Mouse (Mus musculus) liver, embryonic 15.5 days (tissue): ENCODE results near the gene Sec61a2. TPM values are rescaled to one million over a fixed set of nuclear protein-coding genes. Genes with fewer than 3 reads are reported as not detected.
A peak's percentile ranks its signal among the peaks of the same experiment; 100 is the strongest.

Source experiments
- ATAC-seq: fragments of 200-750 bp; cut with Nextera tagmentation; 2 replicates; pipeline ENCODE4 v1.8.0; 2017; ENCODE audit warnings: moderate number of reproducible peaks, mild to moderate bottlenecking, moderate library complexity; ENCODE audit not compliant: insufficient read depth
- H3K27ac ChIP-seq: fragments of 300-500 bp; sonication (generic); replicated peaks from 2 replicates; pipeline ENCODE4 v1.5.1; 2015; ENCODE audit warnings: mild to moderate bottlenecking, inconsistent platforms
- H3K27me3 ChIP-seq: fragments of 300-500 bp; sonication (generic); 2 replicates; pipeline ENCODE4 v1.6.1; 2015; ENCODE audit warnings: mild to moderate bottlenecking, inconsistent platforms
- H3K36me3 ChIP-seq: fragments of 300-500 bp; sonication (generic); replicated peaks from 2 replicates; pipeline ENCODE4 v1.6.1; 2015; ENCODE audit warnings: moderate library complexity, mild to moderate bottlenecking, inconsistent platforms
- H3K4me1 ChIP-seq: fragments of 300-500 bp; sonication (generic); replicated peaks from 2 replicates; pipeline ENCODE4 v1.6.1; 2015; ENCODE audit warnings: inconsistent platforms
- H3K4me2 ChIP-seq: fragments of 300-500 bp; sonication (generic); 2 replicates; pipeline ENCODE4 v1.6.1; 2015; ENCODE audit warnings: moderate library complexity, mild to moderate bottlenecking, inconsistent platforms
- H3K4me3 ChIP-seq: fragments of 300-500 bp; sonication (generic); replicated peaks from 2 replicates; pipeline ENCODE4 v1.5.1; 2015; ENCODE audit warnings: mild to moderate bottlenecking, inconsistent platforms
- H3K9ac ChIP-seq: fragments of 300-500 bp; sonication (generic); 2 replicates; pipeline ENCODE4 v1.6.1; 2015; ENCODE audit warnings: moderate library complexity, mild to moderate bottlenecking, inconsistent platforms
- H3K9me3 ChIP-seq: fragments of 300-500 bp; sonication (generic); replicated peaks from 2 replicates; pipeline ENCODE4 v1.6.1; 2016; ENCODE audit warnings: inconsistent platforms
- WGBS: fragments of 180-500 bp; shearing (Covaris S2); methylation state at CpG from one replicate; pipeline ENCODE4 v1.1.7; 2015; ENCODE audit warnings: mixed read lengths; ENCODE audit not compliant: insufficient replicate concordance; 5-methylcytosine and 5-hydroxymethylcytosine counted together
- polyA plus RNA-seq: library from polyadenylated mRNA; unstranded; fragments of >200 nt; fragmentation: Nextera tagmentation; extraction: Ambion mirVana; gene quantifications from 2 replicates; pipeline ENCODE4 v1.2.1, GENCODE M21; 2015

Sec61a2 gene
- polyA plus RNA-seq, 1 experiment from 2014 or later: 11.6 TPM

DNA sequence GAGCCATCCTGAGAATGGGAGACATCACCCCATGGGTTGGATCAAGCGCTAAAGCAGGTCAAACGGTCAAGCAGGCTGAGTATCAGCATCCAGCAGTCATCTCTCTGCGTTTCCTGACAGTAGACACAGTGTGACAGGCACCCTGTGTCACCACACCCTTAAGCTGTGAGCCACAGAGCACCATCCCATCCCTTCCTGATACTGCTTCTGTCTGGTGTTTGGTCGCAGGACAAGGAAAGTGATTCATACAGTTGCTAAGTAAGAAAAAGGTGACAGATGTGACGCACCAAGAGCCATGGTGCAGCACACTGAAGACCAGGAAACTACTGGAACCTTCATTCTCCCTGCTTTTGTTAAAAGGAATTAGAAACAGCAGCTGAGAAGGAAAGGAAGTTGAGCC, 6.4 kb downstream of the Sec61a2 start:
- peaks cover 53% of the 10 kb centered on the region for H3K36me3 ChIP-seq
- 59% methylated on average over 5 of the region's 5 CpGs for WGBS
- no peak overlapping the region for H3K27ac ChIP-seq
- no peak overlapping the region for H3K9ac ChIP-seq
- H3K9me3 ChIP-seq: no peaks in the 10 kb centered on the region
- H3K4me3 ChIP-seq: no peak overlapping the region
- no peaks in the 10 kb centered on the region for H3K27me3 ChIP-seq
- no peak for ATAC-seq
- H3K4me2 ChIP-seq: no peak overlapping the region
- H3K4me1 ChIP-seq: peaks cover 18% of the 10 kb centered on the region

DNA sequence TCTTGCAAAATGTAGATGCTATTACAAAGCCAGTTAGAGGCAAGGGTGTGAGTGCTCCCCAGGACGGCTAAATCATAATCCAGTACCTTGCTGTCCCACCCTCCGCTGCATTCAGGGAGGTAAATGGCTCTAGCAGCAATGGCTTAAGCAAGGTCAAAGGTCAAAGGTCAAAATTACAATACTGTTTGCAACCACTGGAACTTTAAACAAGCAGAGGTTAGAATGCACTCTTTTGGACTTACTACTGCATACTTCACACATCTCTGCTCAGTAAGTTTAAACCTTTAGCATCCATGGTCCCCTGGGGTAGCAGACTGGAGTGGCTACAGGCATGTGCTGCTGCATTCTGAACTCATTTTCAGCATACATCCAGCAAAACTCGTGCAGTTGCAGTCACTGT, 17.8 kb downstream of the Sec61a2 start:
- H3K27me3 ChIP-seq: no peaks in the 10 kb centered on the region
- no peaks in the 10 kb centered on the region for H3K9me3 ChIP-seq
- ATAC-seq: peak; percentile 49; the same call in 1 of the 2 replicates
- H3K36me3 ChIP-seq: peaks cover 78% of the 10 kb centered on the region
- no peak overlapping the region for H3K27ac ChIP-seq
- no peaks in the 10 kb centered on the region for H3K4me1 ChIP-seq
- WGBS: 70% methylated on average over 3 of the region's 3 CpGs
- H3K9ac ChIP-seq: no peak overlapping the region
- H3K4me2 ChIP-seq: no peak overlapping the region
- H3K4me3 ChIP-seq: no peak overlapping the region

DNA sequence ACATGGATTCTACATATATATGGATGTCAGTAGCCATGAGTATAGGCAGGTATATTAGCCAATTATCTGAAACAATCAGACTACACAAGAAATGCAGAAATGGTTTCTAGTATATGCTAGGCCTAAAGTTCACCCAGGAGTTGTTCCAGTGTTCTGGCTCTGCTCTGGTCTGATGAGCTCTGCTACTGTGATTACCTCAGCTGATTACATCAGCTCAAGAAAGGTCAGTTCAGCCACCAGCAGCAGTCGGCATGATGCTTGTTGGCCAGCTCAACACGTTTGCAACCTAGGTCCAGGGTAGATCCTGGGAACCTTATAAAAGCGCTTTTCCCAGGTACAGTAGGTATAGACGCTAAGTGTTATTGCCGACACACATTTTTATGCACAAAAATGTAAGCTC, 25.5 kb downstream of the Sec61a2 start:
- no peak overlapping the region for H3K9ac ChIP-seq
- no peak for ATAC-seq
- no peaks in the 10 kb centered on the region for H3K27me3 ChIP-seq
- peaks cover 74% of the 10 kb centered on the region for H3K36me3 ChIP-seq
- 80% methylated on average over 5 of the region's 5 CpGs for WGBS
- no peak overlapping the region for H3K4me3 ChIP-seq
- H3K4me2 ChIP-seq: no peak overlapping the region
- H3K9me3 ChIP-seq: no peaks in the 10 kb centered on the region
- H3K27ac ChIP-seq: no peak overlapping the region
- no peaks in the 10 kb centered on the region for H3K4me1 ChIP-seq

DNA sequence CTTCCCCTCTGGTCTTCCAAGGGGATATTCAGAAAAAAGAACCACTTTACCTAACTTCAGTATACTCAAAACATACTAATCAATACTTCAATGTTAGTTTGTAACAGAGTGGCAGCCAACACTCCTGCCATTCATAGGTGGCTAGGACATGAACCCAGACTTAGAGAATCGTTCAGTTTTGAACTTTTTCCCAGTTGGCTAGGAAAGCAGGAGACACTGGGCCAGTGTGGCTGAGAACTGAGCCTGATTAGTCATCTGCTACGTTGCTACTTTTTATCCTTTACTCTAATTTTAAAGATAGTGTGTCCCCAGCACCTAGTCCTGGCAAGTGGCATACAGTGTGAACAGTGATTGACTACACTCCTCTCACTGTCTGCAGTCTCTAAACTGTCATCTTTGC, 27.6 kb downstream of the Sec61a2 start:
- Histone ChIP-seq H3K4me3 (no peak overlapping the region), H3K27me3 (no peaks in the 10 kb centered on the region), H3K36me3 (peaks cover 71% of the 10 kb centered on the region), H3K4me1 (no peaks in the 10 kb centered on the region), H3K27ac (no peak overlapping the region), H3K4me2 (no peak overlapping the region), H3K9ac (no peak overlapping the region), H3K9me3 (no peaks in the 10 kb centered on the region)
- ATAC-seq: no peak
- 66% methylated on average over 2 of the region's 2 CpGs for whole genome bisulfite sequencing

DNA sequence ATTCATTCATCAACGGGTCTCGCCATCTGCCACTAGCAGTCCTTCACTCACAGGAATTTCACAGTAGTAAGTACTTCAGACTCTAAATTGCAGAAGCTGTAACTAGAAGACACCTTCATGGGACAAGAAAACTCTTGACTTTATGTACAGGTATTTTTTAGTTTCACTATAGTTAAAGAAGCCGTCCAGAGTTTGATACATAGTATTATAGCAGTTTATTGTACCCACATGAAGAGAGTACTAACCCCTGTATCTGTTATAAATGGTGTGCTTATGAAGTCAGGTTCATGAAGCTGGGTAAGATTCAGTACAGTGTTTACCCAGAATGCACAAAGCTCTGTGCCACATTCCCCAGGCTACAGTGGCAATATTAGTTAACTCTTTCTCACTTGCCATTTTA, 32.4 kb downstream of the Sec61a2 start, which contains the start of gene Gm13199:
TSS of gene Gm13199 (minus strand) at position 101 of the 400 bp plus-strand sequence.
- ATAC-seq: no peak
- Histone ChIP-seq H3K9ac (no peak within 1 kb of the TSS), H3K27me3 (no peaks in the 10 kb centered on the region), H3K9me3 (no peaks in the 10 kb centered on the region), H3K36me3 (peaks cover 78% of the 10 kb centered on the region), H3K4me2 (no peak within 1 kb of the TSS), H3K4me1 (no peaks in the 10 kb centered on the region), H3K27ac (no peak within 1 kb of the TSS), H3K4me3 (no peak within 1 kb of the TSS)
- 87% methylated on average over 3 of the region's 3 CpGs for WGBS

DNA sequence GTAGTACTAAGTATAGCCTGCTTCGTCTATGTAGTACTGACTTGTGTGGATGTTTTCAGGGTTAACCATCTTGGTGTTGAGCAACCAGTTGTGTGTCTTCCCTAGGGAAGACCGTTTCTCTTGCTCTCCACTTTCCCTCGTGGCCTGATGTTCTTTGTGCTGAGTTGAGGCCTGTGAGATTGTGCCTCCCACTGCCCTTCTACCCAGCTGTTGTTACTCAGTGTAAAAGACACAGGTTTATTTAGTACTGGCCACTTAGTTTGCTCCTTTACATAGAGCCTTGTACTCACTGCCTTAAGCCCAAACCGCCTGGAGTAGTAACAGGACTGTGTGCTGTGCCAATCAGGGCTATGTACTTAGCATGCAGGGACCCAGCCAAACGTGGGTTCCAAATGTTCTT, 43.4 kb downstream of the Sec61a2 start:
- Histone ChIP-seq H3K9me3 (no peaks in the 10 kb centered on the region), H3K4me1 (peaks cover 17% of the 10 kb centered on the region), H3K36me3 (peaks cover 28% of the 10 kb centered on the region), H3K27me3 (no peaks in the 10 kb centered on the region), H3K9ac (no peak overlapping the region), H3K27ac (no peak overlapping the region), H3K4me2 (no peak overlapping the region), H3K4me3 (no peak overlapping the region)
- no peak for ATAC-seq
- 67% methylated on average over 5 of the region's 5 CpGs for WGBS

DNA sequence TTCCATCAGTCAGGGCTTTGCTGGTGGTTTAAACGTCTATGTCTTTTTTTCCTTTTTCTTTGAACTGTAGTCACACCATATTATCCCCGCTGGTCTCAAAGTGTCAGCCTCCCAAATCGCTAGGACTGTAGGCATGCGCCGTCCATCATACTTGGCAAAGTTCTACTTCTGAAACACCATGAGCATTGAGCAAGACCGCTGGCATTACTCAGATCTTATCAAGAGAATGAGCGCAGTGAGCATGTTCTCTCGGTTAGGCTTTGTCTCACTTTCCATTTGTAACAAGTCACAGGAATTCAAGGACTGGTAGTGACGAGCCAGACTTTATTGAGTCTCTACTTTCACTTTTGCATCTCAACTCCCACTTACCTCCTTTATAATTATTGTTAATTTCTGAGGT, 44.1 kb downstream of the Sec61a2 start:
- no peak overlapping the region for H3K4me3 ChIP-seq
- no peak overlapping the region for H3K9ac ChIP-seq
- H3K4me2 ChIP-seq: no peak overlapping the region
- WGBS: 73% methylated on average over 9 of the region's 9 CpGs
- H3K4me1 ChIP-seq: peaks cover 25% of the 10 kb centered on the region
- peaks cover 24% of the 10 kb centered on the region for H3K36me3 ChIP-seq
- no peak overlapping the region for H3K27ac ChIP-seq
- H3K27me3 ChIP-seq: no peaks in the 10 kb centered on the region
- no peaks in the 10 kb centered on the region for H3K9me3 ChIP-seq
- ATAC-seq: no peak

DNA sequence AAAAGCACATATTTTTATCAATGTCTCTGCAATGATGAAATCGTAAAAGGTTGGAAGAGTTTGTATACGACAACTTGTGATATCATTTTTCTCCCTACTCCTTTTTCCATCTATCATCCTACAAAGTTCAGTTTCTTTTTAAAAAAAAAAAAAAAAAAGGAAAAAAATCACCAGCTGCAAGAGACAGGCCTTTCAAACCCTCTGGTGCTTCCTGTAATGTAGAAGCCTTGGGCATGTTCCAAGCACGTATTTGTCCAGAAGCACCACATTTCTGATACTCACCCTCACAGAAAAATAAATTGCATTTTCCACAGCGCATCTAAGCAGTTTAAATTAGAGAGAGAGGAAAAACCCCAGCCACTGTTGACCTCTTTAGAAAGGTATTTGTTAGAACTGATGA, 49.4 kb downstream of the Sec61a2 start:
- Histone ChIP-seq H3K27me3 (no peaks in the 10 kb centered on the region), H3K4me3 (peak overlapping the region; percentile 77), H3K4me2 (peak overlapping the region; percentile 73), H3K4me1 (peaks cover 32% of the 10 kb centered on the region), H3K9ac (peak overlapping the region; percentile 76), H3K36me3 (peaks cover 25% of the 10 kb centered on the region), H3K9me3 (no peaks in the 10 kb centered on the region), H3K27ac (no peak overlapping the region; the same call in 1 of the 2 replicates)
- 21% methylated on average over 4 of the region's 4 CpGs for WGBS
- ATAC-seq: no peak

DNA sequence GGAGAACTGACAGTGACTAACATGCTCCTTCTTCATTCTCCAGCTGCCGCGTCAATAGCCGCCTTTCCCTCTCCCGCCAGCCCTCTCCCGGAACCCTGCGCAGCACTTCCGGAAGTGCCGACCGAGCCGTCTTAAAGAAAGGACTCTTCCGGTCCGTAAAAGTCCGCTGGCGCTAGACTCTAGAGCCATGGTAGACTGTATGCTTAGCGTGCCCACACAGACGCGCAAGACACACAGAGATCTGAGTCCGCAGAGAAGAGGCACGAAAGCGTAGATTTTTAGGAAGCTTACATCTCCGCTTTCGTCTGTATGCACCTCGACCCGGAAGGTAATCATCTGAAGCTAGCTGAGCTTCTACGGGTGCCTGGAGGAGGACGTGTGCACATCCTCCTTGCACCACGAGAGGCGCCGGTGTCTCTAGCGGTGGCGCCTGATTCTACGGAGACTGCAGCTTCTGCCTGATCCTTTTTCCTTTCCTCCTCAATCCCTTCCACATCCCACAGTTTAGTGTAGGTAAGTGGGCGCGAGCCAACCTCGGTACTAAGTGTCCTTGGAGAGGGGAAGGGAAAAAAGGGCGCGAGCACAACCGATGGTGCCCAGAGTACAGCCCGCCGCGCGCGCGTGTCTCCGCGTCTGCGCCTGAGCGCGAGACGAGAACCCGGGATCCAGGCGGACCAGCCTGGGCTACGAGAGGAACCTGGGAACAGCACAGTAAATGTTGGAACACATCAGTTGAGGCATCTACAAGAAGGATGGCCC, 50.2 kb downstream of the Sec61a2 start, which contains the start of the genes Nudt5 and Cdc123:
TSS of gene Nudt5 (plus strand) at position 147 of the 759 bp plus-strand sequence.
TSS of gene Cdc123 (minus strand) at position 292 of the 759 bp plus-strand sequence.
- H3K36me3 ChIP-seq: peaks cover 30% of the 10 kb centered on the region
- peak within 1 kb of the TSS; percentile 73 for H3K4me2 ChIP-seq
- peak within 1 kb of the TSS; percentile 77 for H3K4me3 ChIP-seq
- WGBS: under 1% methylated on average over 53 of the region's 53 CpGs
- H3K9ac ChIP-seq: peak within 1 kb of the TSS; percentile 76
- ATAC-seq: peak; percentile 94
- no peaks in the 10 kb centered on the region for H3K9me3 ChIP-seq
- H3K4me1 ChIP-seq: peaks cover 32% of the 10 kb centered on the region
- no peaks in the 10 kb centered on the region for H3K27me3 ChIP-seq
- H3K27ac ChIP-seq: peak within 1 kb of the TSS; percentile 84

DNA sequence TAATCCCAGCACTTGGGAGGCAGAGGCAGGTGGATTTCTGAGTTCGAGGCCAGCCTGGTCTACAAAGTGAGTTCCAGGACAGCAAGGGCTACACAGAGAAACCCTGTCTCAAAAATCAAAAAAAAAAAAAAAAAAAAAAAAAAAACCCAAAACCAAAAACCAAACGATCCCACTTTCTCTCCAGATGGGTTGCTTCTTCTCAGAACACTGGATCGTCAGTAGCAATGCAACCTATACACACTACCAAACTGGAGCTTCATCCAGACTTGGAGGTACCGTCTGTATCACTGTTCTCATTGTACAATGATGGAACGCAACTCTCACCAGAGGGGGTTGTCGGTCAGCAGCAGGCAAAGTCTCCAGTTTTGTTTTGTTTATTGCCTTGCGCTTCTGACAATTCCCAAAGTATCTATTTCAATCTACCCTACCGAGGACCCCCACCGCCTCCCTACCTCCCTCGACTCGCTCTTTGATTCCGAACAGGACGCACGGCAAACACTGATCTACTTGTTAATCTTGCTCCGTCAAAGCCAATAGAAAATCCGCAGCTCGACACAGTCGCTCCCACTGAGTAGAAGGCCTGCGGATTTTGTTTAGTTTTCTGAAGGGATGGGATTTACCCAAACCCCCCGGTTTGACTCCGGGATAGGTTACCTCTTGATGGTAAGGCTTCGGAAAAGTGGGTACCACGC, 50.9 kb downstream of the Sec61a2 start:
- Histone ChIP-seq H3K9ac (peak overlapping the region; percentile 76), H3K27me3 (no peaks in the 10 kb centered on the region), H3K27ac (peak overlapping the region; percentile 84), H3K4me1 (peaks cover 27% of the 10 kb centered on the region), H3K9me3 (no peaks in the 10 kb centered on the region), H3K4me3 (peak overlapping the region; percentile 77), H3K36me3 (peaks cover 37% of the 10 kb centered on the region), H3K4me2 (peak overlapping the region; percentile 73)
- ATAC-seq: peak; percentile 58
- WGBS: 2% methylated on average over 23 of the region's 23 CpGs

DNA sequence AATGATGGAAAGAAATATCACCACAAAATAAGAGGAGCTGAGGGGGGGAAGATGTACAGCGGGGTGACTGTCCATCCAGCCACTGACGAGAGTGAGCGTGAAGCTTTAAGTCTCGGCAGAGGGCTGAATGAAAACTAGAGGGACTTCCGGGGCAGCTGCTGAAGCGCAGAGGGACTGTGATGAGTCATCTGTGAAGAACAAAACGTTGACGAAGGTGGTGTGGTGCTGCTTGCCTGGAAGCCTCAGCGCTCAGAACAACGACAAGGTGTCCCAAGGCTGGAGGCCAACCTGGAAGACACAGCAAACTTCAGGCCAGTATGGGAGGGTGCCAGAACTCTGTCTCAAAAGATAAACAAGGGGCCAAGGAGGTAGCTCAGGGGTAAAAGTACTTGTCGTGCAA, 54.4 kb downstream of the Sec61a2 start:
- H3K27ac ChIP-seq: no peak overlapping the region
- H3K27me3 ChIP-seq: no peaks in the 10 kb centered on the region
- H3K4me2 ChIP-seq: no peak overlapping the region
- H3K9ac ChIP-seq: no peak overlapping the region
- H3K36me3 ChIP-seq: peaks cover 59% of the 10 kb centered on the region
- H3K9me3 ChIP-seq: no peaks in the 10 kb centered on the region
- H3K4me3 ChIP-seq: no peak overlapping the region
- peaks cover 8% of the 10 kb centered on the region for H3K4me1 ChIP-seq
- 88% methylated on average over 11 of the region's 11 CpGs for WGBS
- no peak for ATAC-seq
